Mouse (Mus musculus) MEL-GATA-1-ER (cell line): Measurements from ENCODE around the gene Nsrp1.

Source experiments
- DNase-seq: peaks from one replicate; pipeline ENCODE4 v3.0.0-alpha.2; 2012; ENCODE audit warnings: low read depth; ENCODE audit errors: extremely low read depth

Nsrp1 gene

DNA sequence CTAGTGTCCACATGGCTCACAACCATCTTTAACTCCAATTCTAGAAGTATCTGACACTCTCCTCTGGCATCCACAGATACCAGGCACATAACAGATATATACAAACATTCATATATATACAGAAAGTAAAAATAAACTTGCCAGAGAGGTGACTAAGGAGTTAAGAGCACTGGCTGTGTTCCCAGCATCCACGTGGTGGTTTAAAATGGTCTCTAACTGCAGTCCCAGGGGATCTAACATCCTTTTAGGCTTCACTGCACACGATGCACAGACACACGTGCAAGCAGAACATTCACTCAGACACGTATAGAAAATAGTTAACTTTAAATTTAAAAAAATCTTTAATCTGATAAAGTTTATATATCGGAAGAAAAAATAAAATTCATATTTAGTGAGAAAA, 16.3 kb downstream of the Nsrp1 start:
- DNase-seq, result no peak

DNA sequence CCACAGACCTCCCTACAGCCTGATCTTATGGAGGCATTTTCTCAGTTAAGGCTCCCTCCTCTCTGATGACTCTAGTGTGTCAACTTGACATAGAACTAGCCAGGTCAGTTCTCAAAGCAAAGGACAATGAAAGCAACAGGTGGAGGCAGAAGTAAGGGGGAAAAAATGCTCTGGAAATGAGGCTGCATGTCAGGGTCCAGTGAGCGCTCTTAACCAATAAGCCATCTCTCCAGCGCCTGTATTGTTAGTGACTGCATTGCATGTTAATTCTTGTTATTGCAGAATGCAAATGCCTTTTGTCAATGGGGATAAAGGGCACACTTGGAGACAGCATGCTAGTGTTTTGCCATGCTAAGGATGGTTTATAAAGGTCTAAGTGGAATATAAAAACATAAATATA, 35.4 kb downstream of the Nsrp1 start:
- no peak for DNase-seq

DNA sequence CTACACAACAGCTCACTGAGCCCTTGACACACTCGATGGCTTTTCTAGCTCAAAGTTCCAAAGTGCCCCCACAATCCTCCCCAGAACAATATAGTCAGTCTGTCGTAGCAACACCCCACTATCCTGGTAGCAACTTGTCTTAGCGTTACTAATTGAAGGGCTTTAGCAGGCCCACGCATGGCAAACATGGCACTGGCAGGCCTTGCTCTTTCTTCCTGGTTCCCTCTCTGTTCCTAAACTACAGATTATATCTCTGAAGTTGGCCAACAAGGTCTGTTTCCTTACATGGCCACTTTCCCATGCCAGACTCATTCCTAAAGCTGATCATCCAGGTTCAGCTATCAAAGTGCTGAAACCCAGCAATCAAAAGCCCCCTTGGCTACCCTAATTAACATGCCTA, 36.3 kb downstream of the Nsrp1 start:
- no peak for DNase-seq

DNA sequence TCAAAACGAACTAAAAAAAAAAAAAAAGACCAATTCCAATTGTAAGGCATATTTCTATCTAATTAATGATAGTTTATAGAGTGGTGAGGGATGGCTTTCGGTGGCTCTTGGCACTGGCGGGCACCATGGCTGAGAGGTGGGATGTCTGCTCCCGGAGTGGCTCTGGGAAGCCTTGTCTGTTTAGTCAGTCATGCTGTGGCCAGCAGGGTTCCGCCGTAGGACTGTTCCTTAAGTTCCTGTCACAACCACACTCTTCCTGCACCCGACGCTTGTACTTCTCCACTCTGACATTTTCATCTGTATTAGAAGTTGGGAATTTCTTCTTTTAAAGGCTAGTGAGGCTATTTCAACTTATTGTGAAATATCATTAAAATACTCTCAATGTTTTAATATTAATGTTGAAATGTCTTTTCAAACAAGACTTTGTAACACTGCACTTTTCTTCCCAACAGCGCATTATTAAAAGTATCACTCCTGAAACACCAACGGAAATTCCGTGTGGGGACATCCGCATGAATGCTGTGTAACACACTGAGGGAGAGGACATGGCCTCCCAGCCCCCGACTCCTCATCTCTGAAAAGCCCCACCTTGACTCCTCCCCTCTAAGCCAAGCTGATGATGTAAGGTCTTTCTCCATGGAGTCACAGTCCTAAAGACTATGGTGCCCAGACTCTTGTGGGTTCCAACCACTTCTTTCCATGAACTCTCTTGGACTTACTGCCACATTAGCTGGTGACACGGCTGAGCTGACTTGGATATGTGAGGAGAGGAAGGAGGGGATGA, 46.9 kb downstream of the Nsrp1 start:
- DNase-seq, result no peak

DNA sequence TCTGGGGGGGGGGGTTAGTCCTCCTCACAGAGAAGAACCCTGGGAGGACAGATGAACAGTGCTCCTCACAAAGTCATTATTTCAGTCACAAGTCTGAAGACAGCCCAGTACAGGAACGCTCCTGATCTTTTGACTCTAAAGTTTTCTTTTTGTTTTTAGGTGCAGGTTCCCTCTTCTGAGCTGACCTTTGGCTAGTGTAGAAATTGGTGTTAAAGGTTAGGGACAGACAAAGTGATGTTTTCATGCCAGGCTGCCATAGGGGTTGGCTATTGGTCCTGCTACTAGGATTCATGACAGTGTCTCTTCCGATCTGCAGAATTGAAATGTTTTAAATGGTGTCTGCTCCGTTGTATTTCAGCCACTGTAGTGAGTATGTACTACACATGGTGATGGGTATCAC, 50.1 kb downstream of the Nsrp1 start:
- DNase-seq, result no peak

DNA sequence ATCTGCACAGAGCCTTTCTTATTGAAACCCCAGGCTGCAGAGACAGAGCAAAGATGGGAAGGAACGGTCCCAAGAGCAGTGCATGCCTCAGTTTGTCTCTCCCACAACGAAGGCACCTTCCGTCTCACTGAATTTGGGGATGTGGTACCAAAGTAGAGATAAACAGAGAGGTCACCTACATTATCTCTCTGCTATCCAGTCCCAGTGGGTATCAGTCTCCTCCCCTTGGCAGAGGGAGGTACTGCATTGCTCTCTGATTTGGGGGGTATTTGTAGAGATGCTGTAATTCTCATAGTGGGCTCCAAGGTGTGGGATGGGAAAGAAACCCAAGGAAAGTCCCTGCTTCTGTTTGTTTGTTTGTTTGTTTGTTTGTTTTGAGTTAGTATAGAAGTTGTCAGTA, 51.7 kb downstream of the Nsrp1 start:
- DNase-seq, result no peak

DNA sequence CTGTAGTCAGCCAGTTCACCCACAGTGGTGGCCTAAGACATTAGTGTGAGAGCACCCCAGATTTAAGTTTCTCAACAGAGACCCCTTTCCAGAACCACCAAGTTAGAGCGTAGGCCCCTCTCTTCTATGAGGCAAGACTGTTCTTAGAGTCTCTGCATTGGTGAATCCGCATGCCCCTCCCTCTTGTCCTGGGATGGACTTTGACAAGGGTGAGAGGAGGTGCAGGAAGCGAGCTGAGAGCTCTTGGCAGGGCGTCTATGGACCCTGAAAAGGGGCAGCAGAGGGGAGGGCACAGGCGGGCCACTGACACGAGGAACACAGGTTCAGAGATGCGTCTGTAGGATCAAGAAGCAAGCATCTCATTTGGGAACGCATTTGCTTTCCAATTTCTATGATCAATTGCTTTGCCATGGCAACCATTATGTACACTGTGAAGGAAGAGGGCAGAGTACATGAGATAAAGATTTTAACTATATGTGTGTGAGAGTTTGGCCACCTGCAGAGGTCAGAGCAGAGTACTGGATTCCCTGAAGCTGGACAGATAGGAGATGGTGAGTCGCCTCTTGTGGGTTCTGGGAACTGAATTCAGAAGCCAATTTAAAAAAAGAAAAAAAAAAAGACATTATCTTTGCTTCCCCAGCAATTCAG, 56.4 kb downstream of the Nsrp1 start:
- DNase-seq, result no peak

DNA sequence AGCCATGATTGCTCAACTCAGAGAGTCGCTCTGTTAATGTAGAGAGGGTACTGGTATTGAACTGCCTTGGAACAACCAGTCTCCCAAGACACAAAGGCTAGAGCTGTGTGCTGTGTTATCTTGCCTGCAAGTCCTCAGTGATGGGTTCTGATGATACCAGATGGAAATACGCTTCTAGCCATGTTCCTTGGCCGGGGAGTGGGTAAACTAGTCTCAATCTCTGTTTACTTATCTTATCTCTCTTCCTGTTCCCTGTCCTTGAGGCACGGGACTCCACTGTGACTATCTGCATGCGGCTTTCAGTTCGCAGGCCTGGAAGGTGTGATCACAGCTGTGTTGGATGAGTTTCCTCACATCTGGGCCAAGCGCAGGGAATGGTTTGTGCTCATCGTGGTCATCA, 58.7 kb downstream of the Nsrp1 start:
- DNase-seq, result no peak

DNA sequence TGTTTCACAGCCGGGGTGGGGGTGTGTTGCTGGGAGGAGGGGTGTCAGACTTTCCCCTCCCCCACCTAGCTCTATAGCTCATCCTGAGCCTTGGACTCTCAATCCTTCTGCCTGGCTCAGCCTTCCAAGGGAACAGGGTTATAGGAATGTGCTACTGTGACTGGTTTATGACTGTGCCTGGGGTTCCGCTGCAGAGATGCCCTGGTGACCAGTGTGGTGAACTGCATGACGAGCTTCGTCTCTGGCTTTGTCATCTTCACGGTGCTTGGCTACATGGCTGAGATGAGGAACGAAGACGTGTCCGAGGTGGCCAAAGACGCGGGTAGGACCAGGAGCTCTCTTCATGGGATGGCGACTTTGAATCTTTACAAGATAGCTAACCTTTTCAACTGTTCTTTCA, 60.2 kb downstream of the Nsrp1 start:
- no peak for DNase-seq

DNA sequence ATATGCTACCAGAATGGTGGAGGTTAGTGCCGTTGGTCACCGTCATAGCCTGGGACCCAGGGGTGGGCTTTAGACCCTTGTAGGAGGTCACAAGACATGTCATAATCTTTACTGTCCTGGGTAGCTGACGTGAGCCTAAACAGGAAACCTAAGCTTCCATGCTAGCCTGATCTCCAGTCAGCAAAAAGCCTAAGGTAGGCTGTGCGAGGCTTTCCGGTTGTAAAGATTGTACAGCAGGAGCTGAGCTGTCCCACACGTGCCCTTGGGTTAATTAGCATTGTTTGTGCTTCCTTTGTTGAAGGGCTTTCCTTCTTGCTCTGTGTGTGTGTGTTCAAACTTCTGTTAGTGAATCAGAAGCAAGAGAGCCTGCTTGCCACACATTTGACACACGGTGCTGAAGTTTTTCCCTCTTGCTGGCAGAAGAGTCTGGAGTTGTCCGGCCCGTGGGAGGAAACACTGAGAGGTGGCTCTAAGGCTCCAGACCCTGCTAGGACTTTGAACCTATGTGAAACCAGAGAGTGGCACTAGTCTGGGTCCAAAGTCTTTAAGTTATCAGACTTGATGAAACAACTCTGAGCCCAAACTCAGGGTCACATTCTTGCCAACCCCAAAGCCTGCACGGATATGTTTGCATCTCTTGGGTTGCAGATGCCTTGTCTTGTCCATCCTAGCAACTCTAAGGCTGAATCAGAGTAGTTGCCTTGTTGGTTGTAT, 67.3 kb downstream of the Nsrp1 start:
- no peak for DNase-seq

DNA sequence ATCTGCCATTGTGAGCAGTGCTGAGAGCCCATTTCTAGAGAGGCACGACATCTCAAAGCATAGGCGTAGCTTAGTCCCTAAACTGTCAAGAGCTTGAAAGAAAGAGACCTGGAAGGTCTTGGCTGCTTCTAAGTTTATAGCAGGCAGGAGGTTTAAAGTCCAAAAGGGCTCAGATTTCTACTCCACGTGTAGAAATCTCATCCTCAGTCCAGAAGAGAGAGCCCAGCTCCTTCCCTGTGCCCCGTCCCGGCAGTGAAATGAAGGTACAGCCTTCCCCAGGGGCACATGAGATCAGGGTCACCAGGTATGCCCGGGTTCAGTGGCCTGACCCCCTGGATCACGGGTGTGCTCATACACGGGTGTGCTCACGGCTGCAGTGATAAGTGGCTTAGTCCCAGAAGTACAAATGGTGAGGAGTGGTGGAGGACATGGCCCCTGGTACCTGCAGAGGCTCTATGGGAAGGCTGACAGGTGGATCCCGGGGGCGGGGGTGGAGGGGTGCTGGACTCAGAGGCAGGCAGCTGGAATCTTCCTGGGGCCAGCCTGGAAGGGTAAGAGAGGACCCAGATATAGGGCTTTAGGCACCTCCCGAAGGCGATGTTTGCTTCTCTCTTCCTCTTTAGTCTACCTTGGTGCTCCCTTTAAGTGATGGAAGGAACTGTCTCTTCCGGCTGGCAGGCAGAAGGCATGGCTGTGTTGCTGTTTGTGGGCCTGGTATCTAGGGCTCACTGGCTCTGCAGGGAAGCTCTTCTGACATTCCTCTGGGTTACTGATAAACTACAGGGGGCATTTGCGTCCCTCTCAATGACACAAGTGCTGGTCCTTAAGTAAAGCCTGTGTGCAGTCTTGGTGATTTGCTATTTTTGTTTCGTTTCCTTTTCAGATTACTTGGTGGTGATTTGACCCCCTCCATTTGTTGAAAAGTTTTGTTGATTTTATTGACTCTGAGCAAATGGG, 68.9 kb downstream of the Nsrp1 start:
- no peak for DNase-seq

DNA sequence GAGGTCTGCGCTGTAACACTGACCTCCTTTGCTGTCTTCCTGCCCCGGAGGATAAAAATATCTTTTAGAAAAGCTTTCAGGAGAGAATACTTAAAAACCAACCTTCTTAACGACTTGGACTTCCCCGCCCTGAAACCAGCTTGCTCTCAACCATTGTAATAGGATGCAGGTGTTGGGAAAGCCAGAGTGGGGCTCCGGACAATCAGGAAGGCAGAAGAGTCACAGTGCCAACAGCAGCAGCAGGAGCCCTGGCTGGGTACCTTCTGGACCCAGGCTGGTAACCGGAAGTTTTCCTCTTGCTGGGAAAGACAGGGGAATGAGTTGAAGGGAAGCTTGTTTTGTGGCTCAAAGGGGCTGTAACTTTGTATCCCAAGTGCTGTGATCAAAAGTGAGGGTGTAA, 71.6 kb downstream of the Nsrp1 start:
- DNase-seq, result no peak

DNA sequence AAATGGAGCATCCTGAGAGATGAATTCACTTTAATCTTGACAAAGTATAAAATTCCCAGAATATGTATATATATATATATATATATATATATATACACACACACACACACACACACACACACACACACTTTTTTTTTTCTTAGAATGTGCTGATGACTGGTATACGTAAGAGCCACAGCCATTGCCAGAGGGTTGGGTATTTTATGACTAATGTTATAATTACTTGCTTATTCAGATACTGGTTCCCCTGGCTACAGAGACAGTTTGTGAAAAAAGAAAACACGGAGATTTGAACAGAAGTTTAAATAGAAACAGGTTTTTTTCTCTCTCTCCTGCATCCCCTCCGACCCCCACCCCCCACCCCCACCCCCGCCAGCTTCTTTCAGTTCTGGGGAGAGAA, 72.4 kb downstream of the Nsrp1 start:
- no peak for DNase-seq

DNA sequence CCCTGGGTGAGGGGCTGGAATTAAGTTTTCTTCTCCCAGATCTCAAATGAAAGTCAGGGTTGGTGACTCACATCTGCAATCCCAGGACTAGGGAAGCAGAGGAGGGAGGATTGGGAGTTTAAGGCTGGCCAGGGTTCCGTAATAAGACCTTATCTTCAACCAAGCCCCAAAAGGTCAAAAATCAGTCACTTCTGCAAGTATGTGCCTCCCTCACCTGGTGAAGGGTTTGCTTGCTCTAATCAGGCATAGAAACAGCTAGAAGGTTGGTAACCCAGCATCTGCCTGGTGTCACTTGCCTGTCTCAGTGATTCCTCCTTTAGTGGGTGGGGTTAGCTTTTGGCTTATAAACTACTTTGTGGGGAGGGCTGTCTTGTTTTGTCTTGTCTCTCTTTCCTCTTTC, 75.9 kb downstream of the Nsrp1 start:
- no peak for DNase-seq

DNA sequence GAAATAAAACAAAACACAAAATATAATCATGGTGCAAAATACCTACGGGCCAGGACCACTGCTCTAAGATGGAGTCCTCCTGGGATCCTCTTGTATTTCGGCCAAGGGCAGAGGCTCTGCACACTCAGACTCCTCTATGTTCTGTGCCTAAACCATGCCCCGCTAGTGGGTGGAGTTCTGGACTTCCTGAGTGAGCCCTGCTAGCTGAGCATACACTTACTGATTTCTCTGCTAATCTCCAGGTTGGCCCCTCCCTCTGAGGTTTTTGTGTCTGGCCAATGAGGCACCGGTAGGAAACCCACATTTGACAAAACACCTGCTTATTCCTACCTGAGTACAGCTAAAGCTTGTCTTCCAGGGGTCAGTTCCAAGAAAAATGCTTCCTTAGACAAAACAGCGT, 77.5 kb downstream of the Nsrp1 start:
- DNase-seq, result no peak

DNA sequence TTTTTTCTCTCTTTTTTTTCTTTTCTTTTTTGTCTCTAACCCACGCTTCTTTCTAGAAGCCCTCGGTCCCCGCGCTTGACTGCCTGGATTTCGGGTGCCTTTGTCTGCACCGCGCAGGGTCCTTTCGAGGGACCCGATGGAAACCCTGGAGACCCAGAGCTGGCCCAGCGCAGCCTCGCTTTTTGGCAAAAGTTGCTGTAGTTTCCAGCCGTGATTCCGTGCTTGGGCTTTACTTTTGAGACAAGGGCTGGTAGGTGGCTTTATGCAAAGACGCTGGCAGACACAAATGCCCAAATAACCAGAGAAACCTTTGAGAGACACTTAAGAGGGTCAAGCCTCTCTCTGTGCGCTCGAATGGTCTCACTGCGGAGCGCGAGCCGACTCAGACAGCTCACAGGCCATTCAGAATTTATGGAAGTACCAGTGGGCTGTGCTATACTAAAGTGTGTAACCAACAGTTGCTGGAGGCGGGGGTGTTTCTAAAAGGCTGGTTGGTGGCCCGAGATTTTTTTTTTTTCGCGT, 79.5 kb downstream of the Nsrp1 start:
- DNase-seq, result no peak

DNA sequence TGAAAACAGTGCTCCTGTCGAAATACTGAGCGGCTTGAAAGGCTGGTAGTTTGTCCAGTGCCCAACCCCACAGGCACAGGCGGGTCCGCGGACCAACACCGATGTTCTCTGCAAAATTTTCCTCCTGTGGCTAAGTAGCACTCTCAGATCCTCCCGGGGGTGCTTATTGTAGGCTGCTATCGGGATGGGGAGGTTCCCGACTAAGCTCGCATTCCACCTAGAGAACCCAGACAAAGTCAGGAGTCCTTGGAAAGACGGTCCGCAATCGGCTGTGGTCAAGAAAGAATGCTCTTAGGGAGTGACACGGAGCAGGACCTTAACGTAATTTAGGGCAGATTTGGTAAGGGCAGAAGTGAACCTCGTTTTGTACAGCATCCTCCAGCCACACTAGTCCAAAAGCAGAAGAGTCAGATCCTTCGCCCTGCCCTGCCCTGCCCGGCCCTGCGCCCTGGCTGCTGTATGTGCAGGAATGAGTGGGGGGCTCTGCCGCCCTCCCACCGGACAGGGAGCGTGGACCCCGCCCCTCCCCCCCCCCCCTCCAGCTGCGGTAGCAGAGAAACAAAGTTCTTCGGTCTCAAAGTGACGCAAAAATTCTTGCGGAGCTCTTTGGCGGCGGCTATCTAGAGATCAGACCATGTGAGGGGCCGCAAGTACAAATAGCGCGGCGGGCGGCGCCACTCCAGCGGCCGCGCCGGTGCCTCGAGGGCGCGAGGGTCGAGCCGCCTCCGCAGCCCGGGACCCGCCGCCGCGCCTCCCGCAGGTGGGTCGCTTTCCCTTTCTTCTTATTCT, 80.1 kb downstream of the Nsrp1 start, which contains the start of gene Slc6a4:
Slc6a4 (plus strand) TSS at position 688 of the 789 bp plus-strand sequence.
- DNase-seq, result no peak

DNA sequence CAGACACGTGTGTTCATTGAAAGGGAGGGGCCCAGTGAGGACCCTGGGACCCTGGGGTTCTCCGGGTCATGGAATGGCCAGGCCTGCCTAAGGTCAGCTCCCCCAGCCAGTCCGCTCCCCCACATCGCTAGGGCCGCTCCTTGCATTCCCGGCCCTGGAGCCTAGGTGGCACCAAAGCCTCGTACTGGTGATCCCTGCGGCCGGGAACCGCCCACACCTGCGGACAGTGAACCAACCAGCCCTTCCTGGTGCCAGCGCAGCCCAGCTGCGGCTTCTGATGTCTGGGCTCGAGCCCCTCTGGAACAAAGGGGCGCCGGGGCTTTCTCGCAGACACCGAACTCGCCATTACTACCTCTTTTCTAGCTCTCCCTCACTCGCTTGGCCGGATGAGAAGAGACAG, 80.9 kb downstream of the Nsrp1 start:
- no peak for DNase-seq

DNA sequence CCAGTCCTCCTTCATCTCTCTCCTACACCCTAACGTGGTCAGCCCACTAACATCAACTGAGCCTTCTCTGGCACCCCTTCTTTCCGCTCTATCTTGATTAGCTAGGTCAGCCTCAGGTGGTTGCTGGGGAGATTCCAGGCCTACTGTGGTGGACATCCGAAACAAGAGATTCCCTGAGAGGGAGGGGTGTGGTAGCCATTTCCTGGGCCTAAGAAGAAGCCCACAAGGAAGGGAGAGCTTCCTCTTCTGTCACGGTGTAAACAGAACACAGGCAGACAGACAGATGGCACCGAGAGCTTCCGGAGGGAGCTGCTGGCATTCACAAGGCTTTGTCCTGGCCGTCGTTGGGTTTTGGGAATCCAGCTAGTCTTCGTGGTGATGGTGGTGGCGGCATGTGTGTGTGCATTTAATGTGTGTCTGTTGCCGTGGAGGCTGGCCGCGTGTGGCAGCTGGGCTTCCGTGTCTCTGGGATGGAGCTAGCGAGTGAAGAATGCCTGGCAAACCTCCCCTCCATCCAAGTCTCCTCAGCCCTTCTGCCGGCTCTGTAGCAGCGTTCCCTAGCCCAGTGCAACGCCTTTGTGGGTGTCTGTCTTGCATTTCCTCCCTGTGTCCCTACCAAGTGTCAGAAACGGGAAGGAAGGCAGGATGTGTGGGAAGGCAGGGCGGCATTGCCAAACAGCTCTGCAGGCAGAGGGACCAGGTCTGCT, 82.1 kb downstream of the Nsrp1 start:
- no peak for DNase-seq
